Mouse (Mus musculus) kidney, postnatal 4 days (tissue): ENCODE data around the gene Arhgap15.
A peak's percentile ranks its signal among the peaks of the same experiment; 100 is the strongest.

Experiments
- DNase-seq, 2 experiments: peaks; one replicate each; pipeline ENCODE4 v3.0.0; 2021; ENCODE audit warnings: mixed read lengths in 2 of 2

Gene Arhgap15

GRCm38 (mm10) chr2:43931687-43932086 is 183.1 kb downstream of the Arhgap15 start:
- no peak for DNase-seq

GRCm38 (mm10) chr2:43939196-43939595 is 190.6 kb downstream of the Arhgap15 start:
- no peak for DNase-seq

- no peak for DNase-seq
Observed at GRCm38 (mm10) chr2:43945679-43946078, 197.1 kb downstream of the Arhgap15 start.

DNA sequence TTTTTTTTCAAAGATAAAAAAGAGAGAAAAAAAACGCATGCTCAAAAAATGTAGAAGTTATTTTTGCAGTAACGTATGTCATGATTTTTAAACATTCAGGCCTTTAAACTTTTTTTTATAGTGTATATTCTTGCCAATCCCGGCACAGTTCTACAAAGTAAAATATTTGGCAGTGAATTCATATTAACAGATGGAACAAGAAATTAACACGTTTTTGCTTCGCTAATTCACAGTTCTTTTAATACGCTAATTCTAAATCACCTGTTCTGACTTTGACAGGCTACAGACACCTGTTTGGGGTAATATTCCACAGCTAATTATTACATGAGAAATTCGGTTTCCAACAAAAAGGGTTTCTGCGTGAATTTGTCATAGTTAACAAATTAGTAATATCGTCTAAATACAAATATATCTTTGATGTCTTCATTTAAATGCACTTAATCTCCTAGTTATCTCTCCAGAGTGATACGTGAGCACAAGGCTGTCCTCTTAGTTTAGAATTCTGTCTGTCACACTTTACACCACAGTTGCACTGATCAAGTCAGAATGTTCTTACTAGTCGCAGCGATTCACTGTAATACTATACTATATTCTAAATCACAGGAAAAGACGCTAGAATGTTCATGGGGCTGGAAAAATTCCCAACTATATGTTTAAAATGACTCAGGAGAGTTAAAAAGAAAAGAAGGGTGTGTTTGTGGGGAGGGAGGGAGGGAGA is 201.3 kb downstream of the Arhgap15 start:
- no peak for DNase-seq

- DNase-seq, result no peak
Observed at GRCm38 (mm10) chr2:43950741-43951140, 202.1 kb downstream of the Arhgap15 start.

DNA sequence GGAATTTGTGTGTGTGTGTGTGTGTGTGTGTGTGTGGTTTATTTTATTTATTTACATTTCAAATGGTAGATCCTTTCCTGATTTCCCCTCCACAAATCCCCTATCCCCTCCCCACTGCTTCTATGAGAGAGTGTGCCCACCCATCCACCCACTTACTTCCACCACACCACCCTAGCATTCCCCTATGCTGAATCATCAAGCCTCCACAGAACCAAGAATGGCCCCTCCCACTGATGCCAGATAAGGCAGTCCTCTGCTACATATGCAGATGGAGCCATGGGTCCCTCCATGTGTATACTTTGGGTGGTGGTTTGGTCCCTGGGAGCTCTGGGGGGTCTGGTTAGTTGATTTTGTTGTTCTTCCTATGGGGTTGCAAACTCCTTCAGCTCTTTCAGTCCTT is 210.6 kb downstream of the Arhgap15 start:
- DNase-seq, result no peak

- DNase-seq, result no peak
Observed at GRCm38 (mm10) chr2:43962466-43962865, 213.8 kb downstream of the Arhgap15 start.

GRCm38 (mm10) chr2:43968581-43968980 is 220.0 kb downstream of the Arhgap15 start:
- peak; percentile 49 to 50 for DNase-seq

GRCm38 (mm10) chr2:43977732-43978131 is 229.1 kb downstream of the Arhgap15 start:
- no peak for DNase-seq

DNA sequence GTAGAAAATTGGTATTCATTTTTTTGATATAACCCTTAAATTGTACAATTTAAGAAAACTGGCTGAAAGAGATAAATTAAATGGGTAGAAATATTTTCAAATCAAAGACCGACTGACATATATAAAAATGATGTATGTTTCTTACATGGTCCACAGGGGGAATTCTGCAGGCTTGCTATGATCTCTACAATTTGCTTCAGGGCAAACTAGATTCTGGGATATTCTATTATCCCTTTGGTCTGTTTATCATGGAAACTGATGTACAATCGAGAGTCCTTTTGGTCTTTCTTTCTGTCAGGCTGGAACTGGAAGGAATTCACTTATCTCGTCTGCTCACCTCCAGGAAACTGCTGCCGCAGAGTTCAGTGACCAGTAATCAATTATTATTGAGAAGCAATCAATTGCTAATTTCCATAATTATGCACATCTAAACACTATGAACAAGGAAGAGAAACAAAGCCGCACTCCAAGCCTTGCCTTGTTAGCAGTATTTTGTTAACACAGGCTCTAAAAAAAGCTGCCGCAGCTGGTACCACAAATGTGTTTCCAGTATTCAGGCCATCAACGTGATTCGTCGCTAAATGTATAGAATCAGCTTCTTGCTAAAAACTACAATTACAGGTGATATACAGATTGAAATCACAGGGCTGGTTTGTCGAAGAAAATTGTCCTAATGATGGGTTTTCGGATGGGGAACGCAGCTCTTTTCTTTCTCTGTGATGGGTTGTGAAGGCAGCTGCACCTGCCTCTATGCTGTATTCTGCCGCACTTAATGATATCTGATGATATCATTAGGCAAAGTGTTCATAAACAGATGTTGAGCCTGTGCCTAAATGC is 229.8 kb downstream of the Arhgap15 start:
- no peak for DNase-seq

- no peak for DNase-seq
Observed at GRCm38 (mm10) chr2:43986066-43986465, 237.4 kb downstream of the Arhgap15 start.

GRCm38 (mm10) chr2:43987919-43988318 is 239.3 kb downstream of the Arhgap15 start:
- DNase-seq, result no peak

DNA sequence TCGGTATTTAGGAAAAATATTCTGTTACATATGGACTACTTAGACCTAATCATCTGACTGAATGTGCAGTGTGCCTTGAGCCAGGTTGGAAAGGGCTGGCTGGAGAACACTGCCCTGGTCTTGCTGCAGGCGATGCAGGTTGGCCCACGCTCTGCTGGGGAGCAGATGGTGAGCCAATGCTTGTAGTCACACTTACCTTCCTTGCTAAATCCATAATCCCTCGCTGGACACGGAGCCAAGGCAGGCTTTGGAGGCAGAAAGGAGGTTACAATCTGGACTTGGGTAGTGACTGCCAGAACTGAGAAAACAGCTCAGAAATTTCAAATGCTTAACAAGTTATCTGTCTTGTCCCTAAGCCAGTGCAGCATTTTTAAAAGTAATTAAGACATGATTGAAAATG is 241.2 kb downstream of the Arhgap15 start:
- no peak for DNase-seq

DNA sequence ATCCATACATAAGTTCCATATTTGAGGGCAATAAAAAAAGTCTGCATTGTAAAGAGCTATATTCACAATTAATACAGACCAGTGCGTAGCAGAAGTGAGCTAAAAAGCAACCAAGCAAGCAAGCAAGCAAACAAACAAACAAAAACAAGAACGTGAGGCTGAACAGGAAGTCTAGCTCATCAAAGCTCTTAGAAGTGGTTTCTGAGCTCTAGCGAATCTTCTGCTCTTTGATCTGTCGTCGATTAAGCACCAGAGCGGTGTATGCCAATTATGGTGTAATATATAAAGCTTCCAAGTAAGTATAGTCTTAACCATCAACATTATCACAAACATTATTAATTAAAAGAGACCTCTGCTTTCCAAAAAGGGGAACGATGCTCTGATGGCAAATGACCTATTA is 243.9 kb downstream of the Arhgap15 start:
- DNase-seq, result no peak

DNA sequence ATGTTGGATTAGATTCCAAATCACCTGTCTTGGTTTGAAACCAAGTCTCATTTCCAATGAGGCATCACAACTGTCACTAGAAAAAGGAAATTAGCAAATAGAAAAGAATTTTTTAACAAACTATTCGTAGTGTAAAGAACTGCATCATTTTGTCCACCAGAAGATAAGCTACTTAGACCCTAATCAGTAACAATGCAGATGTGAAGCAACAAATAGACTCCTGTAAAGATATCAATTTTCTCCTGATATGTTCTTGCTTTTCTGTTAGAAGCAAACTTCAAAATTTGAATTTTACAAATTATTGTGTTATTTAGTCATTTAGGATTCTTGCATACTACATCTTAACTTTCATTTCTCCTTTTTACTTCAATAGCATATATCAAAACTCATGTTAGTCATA is 253.8 kb downstream of the Arhgap15 start:
- no peak for DNase-seq

- no peak for DNase-seq
Observed at GRCm38 (mm10) chr2:44010249-44010648, 261.6 kb downstream of the Arhgap15 start.

DNA sequence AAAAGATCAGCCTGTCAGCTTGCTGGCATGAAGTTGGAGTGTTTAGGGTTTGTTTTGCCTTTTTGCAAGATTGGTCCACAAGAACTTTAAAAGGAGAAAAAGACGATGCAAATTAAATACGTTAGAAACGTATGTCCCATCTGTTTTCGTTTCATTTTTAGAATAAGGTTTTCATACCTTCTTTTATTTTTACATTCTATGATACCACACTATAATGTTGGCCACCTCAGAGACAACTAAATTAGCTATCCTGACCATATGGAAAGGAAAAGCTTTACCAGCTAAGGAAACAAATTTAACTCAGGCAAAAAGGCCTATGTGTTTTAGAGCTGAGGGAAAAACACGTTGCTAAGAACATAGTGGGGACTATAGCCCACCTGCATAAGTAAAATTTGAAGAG is 264.8 kb downstream of the Arhgap15 start:
- DNase-seq, result no peak

GRCm38 (mm10) chr2:44016720-44017119 is 268.1 kb downstream of the Arhgap15 start:
- DNase-seq, result no peak

DNA sequence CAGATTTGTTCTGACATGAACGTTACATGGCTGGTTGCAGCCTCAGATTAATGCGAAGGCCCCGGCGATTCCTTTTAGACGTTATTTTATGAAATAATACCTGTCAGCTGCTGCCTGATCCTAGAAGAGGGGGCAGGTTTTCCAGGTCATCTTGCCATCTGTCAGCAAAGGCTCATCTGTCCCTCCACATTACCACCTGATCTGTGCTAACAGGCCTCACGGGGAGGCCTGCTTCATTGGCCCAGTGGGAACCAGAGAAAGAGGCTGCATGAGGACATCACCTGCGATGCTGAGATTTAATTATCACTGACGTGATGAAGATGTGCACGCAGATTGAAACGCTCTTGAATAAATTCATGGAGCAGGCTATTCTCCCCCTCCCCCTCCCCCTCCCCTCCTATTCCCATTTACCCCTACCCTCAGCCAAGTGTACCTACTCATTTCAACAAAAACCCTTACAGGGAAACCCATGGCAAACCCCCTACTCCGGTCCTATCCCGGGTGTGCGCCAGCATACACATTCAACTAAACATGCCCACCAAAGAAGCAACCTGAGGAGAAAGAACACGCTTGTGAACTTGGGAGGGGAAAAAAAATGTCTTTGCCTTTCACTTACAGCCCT is 268.9 kb downstream of the Arhgap15 start:
- no peak for DNase-seq

GRCm38 (mm10) chr2:44018033-44018432 is 269.4 kb downstream of the Arhgap15 start:
- DNase-seq, result no peak

DNA sequence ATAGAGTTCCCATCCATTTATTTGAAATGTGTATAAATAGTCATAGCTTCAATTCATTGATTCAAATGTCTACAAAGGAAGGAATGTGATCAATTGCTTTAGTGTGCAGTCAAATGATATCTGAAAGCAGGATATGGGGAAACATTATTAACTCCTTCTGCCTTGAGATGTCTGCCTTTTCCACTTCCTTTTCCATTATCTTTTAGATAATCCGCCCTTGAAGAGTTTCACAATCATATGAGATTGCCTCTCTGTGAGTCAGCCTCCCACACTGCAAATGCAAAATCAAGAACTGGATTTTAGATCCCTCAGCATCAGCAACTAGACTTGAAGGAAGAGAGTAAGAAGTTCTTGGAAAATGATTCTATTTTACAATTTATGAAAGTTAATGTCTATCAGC is 276.1 kb downstream of the Arhgap15 start:
- no peak for DNase-seq

- DNase-seq, result no peak
Observed at GRCm38 (mm10) chr2:44029035-44029715, 280.6 kb downstream of the Arhgap15 start.

DNA sequence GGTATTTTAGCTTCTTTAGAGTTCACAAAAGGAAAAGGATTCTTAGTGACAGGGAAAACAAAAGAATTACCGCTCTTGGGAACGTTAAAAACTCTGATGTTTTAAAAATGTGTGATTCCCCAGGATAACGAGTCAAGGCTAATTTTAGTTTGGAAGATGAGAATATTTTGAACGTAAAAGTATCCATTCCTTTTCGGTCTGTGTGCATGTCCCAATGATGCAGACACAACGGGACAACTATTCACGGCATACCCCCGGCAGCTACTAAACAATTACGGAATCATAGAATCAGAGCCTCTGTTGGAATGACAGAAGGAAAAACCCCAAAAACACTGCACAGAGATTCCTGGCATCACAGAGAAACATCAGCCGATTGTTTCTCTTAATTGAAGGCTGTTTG is 281.2 kb downstream of the Arhgap15 start:
- DNase-seq, result no peak
